Mouse (Mus musculus): ENCODE data around the gene Aplf. TPM values are rescaled to one million over a fixed set of nuclear protein-coding genes. Genes with fewer than 3 reads are reported as not detected.

Gene Aplf
- polyA plus RNA-seq, 1 experiment from 2014 or later, result 8.4 TPM

GRCm38 (mm10) chr6:87582456-87582855 lies 89.5 kb downstream of the Aplf start:
- Histone ChIP-seq H3K27ac (replicated peaks) (peak overlapping the region; percentile 56), H3K9ac (ENCODE audit: low read length) (no peak overlapping the region), H3K4me2 (replicated peaks; ENCODE audit: low read depth) (no peak overlapping the region), H3K4me1 (replicated peaks; ENCODE audit: control insufficient read depth, insufficient read depth) (no peaks in the 10 kb centered on the region; the same call in 1 of the 2 replicates), H3K4me3 (ENCODE audit: low read depth, low read length) (no peak overlapping the region), H3K27me3 (ENCODE audit: control insufficient read depth, insufficient read depth, low read length) (no peaks in the 10 kb centered on the region), H3K36me3 (ENCODE audit: control insufficient read depth, insufficient read depth, low read length) (no peaks in the 10 kb centered on the region), H3K9me3 (ENCODE audit: control insufficient read depth, low read length) (no peaks in the 10 kb centered on the region)
- DNase-seq (ENCODE audit: low spot score) (peak; percentile 84), ATAC-seq (ENCODE audit: low FRiP score, low TSS enrichment) (peak; percentile 96)
- WGBS, result 18% methylated on average over 6 of the region's 6 CpGs
- TF ChIP-seq EP300 (optimal IDR thresholded peaks at IDR 0.05) (no peak), CTCF (IDR thresholded peaks at IDR 0.05; ENCODE audit: low read depth) (no peak)

GRCm38 (mm10) chr6:87581581-87581980 lies 90.4 kb downstream of the Aplf start:
- DNase-seq (ENCODE audit: low spot score) (no peak), ATAC-seq (ENCODE audit: low FRiP score, low TSS enrichment) (no peak)
- Histone ChIP-seq H3K36me3 (ENCODE audit: control insufficient read depth, insufficient read depth, low read length) (no peaks in the 10 kb centered on the region), H3K4me2 (replicated peaks; ENCODE audit: low read depth) (no peak overlapping the region), H3K9ac (ENCODE audit: low read length) (no peak overlapping the region), H3K4me3 (ENCODE audit: low read depth, low read length) (no peak overlapping the region), H3K27me3 (ENCODE audit: control insufficient read depth, insufficient read depth, low read length) (no peaks in the 10 kb centered on the region), H3K9me3 (ENCODE audit: control insufficient read depth, low read length) (no peaks in the 10 kb centered on the region), H3K4me1 (replicated peaks; ENCODE audit: control insufficient read depth, insufficient read depth) (no peaks in the 10 kb centered on the region; the same call in 1 of the 2 replicates), H3K27ac (replicated peaks) (no peak overlapping the region; the same call in 1 of the 2 replicates)
- WGBS, result 91% methylated on average over 18 of the region's 18 CpGs
- TF ChIP-seq EP300 (optimal IDR thresholded peaks at IDR 0.05), result no peak
- TF ChIP-seq CTCF (IDR thresholded peaks at IDR 0.05; ENCODE audit: low read depth), result no peak

GRCm38 (mm10) chr6:87581071-87581470 lies 90.9 kb downstream of the Aplf start:
- no peaks in the 10 kb centered on the region for H3K27me3 ChIP-seq (ENCODE audit: control insufficient read depth, insufficient read depth, low read length)
- ATAC-seq (ENCODE audit: low FRiP score, low TSS enrichment) (no peak), DNase-seq (ENCODE audit: low spot score) (no peak)
- H3K9ac ChIP-seq (ENCODE audit: low read length), result no peak overlapping the region
- no peak overlapping the region for H3K4me2 ChIP-seq (replicated peaks; ENCODE audit: low read depth)
- H3K9me3 ChIP-seq (ENCODE audit: control insufficient read depth, low read length), result no peaks in the 10 kb centered on the region
- TF ChIP-seq CTCF (IDR thresholded peaks at IDR 0.05; ENCODE audit: low read depth) (no peak), EP300 (optimal IDR thresholded peaks at IDR 0.05) (no peak)
- H3K4me3 ChIP-seq (ENCODE audit: low read depth, low read length), result no peak overlapping the region
- no peaks in the 10 kb centered on the region for H3K36me3 ChIP-seq (ENCODE audit: control insufficient read depth, insufficient read depth, low read length)
- H3K4me1 ChIP-seq (replicated peaks; ENCODE audit: control insufficient read depth, insufficient read depth), result no peaks in the 10 kb centered on the region; the same call in 1 of the 2 replicates
- H3K27ac ChIP-seq (replicated peaks), result no peak overlapping the region
- 87% methylated on average over 15 of the region's 15 CpGs for WGBS

Other genes starting within 250 kb of the Aplf start
- gene Bmp10, start 243.2 kb downstream of the Aplf start, polyA plus RNA-seq (2015; fragmentation: Nextera tagmentation; extraction: Ambion mirVana), result not detected in 2 replicates
- 3.6 and 3.7 TPM in 2 replicates for gene Arhgap25, start 138.9 kb downstream of the Aplf start, polyA plus RNA-seq (2015; fragmentation: Nextera tagmentation; extraction: Ambion mirVana)
- 0.92 and 1.1 TPM in 2 replicates for gene Prokr1, start 81.5 kb downstream of the Aplf start, polyA plus RNA-seq (2015; fragmentation: Nextera tagmentation; extraction: Ambion mirVana)
- 1.1 and 1.4 TPM in 2 replicates for gene Efcc1, start 58.7 kb upstream of the Aplf start, polyA plus RNA-seq (2015; fragmentation: Nextera tagmentation; extraction: Ambion mirVana)
- gene Gp9, start 105.9 kb upstream of the Aplf start, polyA plus RNA-seq (2015; fragmentation: Nextera tagmentation; extraction: Ambion mirVana), result 0.38 and 0.40 TPM in 2 replicates
- gene Rab43, start 140.0 kb upstream of the Aplf start, polyA plus RNA-seq (2015; fragmentation: Nextera tagmentation; extraction: Ambion mirVana), result 12.6 and 13.4 TPM in 2 replicates
- gene Gm45140, start 163.6 kb upstream of the Aplf start, polyA plus RNA-seq (2015; fragmentation: Nextera tagmentation; extraction: Ambion mirVana), result 1.3 and 1.9 TPM in 2 replicates
- gene Isy1, start 166.6 kb upstream of the Aplf start, polyA plus RNA-seq (2015; fragmentation: Nextera tagmentation; extraction: Ambion mirVana), result 24.6 and 27.5 TPM in 2 replicates
- gene Cnbp, start 178.9 kb upstream of the Aplf start, polyA plus RNA-seq (2015; fragmentation: Nextera tagmentation; extraction: Ambion mirVana), result 740 and 754 TPM in 2 replicates
- gene Copg1, start 215.6 kb upstream of the Aplf start, polyA plus RNA-seq (2015; fragmentation: Nextera tagmentation; extraction: Ambion mirVana), result 72.5 and 75.6 TPM in 2 replicates
- 21.3 and 21.4 TPM in 2 replicates for gene Hmces, start 241.7 kb upstream of the Aplf start, polyA plus RNA-seq (2015; fragmentation: Nextera tagmentation; extraction: Ambion mirVana)